Mouse (Mus musculus) heart, postnatal 4 days (tissue): ENCODE measurements around the gene Stpg1. TPM values are rescaled to one million over a fixed set of nuclear protein-coding genes. Genes with fewer than 3 reads are reported as not detected.

Experiments used
- DNase-seq: peaks from one replicate; pipeline ENCODE4 v3.0.0; 2021
- total RNA-seq, 2 experiments: library from RNA; stranded (reverse); gene quantifications; 2 replicates each; pipeline ENCODE4 v1.2.3; 2021

The Stpg1 gene
- not detected for total RNA-seq

- peak; percentile 90 for DNase-seq
Observed at GRCm38 (mm10) chr4:135494521-135495396, at the start of gene Stpg1, which contains the start of gene Nipal3. Stpg1 (plus strand) TSS chr4:135494790. Nipal3 (minus strand) TSS chr4:135495038.

GRCm38 (mm10) chr4:135451360-135452015, 43.1 kb upstream of the Stpg1 start:
- DNase-seq: no peak

GRCm38 (mm10) chr4:135453164-135453563, 41.4 kb upstream of the Stpg1 start:
- no peak for DNase-seq

GRCm38 (mm10) chr4:135453572-135453971, 41.0 kb upstream of the Stpg1 start:
- DNase-seq: no peak

GRCm38 (mm10) chr4:135463406-135463805, 31.2 kb upstream of the Stpg1 start:
- DNase-seq: no peak

GRCm38 (mm10) chr4:135477851-135478250, 16.7 kb upstream of the Stpg1 start:
- no peak for DNase-seq

- DNase-seq: peak; percentile 14
Observed at GRCm38 (mm10) chr4:135480370-135480769, 14.2 kb upstream of the Stpg1 start.

- no peak for DNase-seq
Observed at GRCm38 (mm10) chr4:135485086-135485485, 9.5 kb upstream of the Stpg1 start.

GRCm38 (mm10) chr4:135486352-135486751, 8.2 kb upstream of the Stpg1 start:
- DNase-seq: no peak

- DNase-seq: no peak
Observed at GRCm38 (mm10) chr4:135489256-135489655, 5.3 kb upstream of the Stpg1 start.

- DNase-seq: no peak
Observed at GRCm38 (mm10) chr4:135493271-135493670, 1.3 kb upstream of the Stpg1 start.

GRCm38 (mm10) chr4:135493691-135494520, 684 bp upstream of the Stpg1 start:
- peak; percentile 28 for DNase-seq

GRCm38 (mm10) chr4:135495397-135495791, 804 bp downstream of the Stpg1 start:
- no peak for DNase-seq

- DNase-seq: peak; percentile 59
Observed at GRCm38 (mm10) chr4:135495810-135496209, 1.2 kb downstream of the Stpg1 start.

- DNase-seq: no peak
Observed at GRCm38 (mm10) chr4:135498136-135498535, 3.5 kb downstream of the Stpg1 start.

GRCm38 (mm10) chr4:135499831-135500230, 5.2 kb downstream of the Stpg1 start:
- DNase-seq: no peak

- DNase-seq: no peak
Observed at GRCm38 (mm10) chr4:135501587-135501986, 7.0 kb downstream of the Stpg1 start.

- no peak for DNase-seq
Observed at GRCm38 (mm10) chr4:135505794-135506193, 11.2 kb downstream of the Stpg1 start.

- DNase-seq: peak; percentile 46
Observed at GRCm38 (mm10) chr4:135507547-135508350, 13.2 kb downstream of the Stpg1 start.

GRCm38 (mm10) chr4:135508419-135509039, 13.9 kb downstream of the Stpg1 start:
- DNase-seq: peak; percentile 83

- no peak for DNase-seq
Observed at GRCm38 (mm10) chr4:135509515-135509914, 14.9 kb downstream of the Stpg1 start.
